Mouse (Mus musculus): ENCODE results near the gene Med16.

Gene Med16

DNA sequence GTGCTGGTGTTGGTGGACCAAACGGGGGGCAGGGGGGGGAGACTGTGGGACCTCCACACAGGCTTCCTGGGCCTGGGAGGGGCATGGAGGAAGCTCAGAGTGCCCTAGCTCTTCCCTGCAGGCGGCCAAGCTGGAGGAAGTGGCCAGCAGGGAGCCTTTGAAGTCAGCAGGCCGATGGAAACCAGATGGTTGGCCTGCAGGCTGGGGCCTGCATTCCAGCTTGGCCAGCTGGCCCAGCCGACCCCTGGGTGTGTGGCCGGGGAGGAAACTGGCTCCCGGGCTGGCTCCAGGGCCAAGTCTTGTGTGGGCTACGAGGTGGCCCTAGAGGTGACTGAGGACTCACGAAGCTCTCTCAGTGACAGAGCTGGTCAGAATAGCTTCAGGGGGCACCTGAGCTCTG is 24.0 kb upstream of the Med16 start:
- peak; percentile 63 to 73 for DNase-seq

GRCm38 (mm10) chr10:79931797-79932196 is 23.1 kb upstream of the Med16 start:
- no peak for DNase-seq

- no peak for DNase-seq
Observed at GRCm38 (mm10) chr10:79930826-79931186, 22.1 kb upstream of the Med16 start.

GRCm38 (mm10) chr10:79929967-79930825 is 21.5 kb upstream of the Med16 start:
- DNase-seq = no peak

DNA sequence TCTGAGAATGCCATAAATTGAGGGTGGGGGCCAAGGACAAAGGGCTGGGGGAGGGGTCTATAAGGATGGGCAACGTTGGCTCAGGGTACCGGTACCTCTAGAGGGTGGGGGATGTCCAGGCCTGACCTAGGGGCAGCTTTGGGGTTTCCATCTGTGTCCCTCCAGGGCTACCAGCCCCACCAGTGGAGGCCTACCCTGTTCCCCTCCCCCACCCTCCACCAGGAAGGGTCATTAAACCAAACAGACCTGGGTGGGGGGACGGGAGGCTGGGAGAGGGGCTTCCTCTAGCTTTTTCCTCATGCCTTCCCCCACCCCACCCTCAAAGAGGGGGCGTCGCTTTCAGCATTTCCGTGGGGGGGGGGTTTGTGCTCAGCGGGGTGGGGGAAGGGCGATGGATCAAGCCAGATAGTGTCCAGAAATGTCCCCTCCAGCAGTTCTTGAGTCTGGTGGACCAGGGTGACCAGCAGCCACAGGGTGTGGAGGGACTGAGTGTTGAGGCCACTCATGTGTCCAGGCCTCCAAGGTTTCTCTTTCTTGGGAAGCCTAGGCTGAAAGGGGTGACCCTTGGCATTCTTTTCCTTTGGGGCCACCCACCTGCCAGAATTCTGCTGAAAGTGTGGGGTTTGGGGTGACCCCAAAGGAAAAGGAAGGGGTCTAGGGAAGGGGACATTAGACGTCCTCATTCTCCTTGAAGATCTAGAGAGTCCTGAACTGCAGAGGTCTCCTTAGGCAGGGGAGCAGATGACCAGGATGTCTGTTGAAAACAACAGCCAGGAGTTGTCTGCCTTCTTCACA is 20.4 kb upstream of the Med16 start:
- DNase-seq = peak in 1 of 2 experiments; percentile 32

- peak in 1 of 2 experiments; percentile 34 for DNase-seq
Observed at GRCm38 (mm10) chr10:79928030-79928694, 19.4 kb upstream of the Med16 start.

- DNase-seq = peak; percentile 68 to 69
Observed at GRCm38 (mm10) chr10:79927324-79928029, 18.8 kb upstream of the Med16 start.

GRCm38 (mm10) chr10:79926491-79927323 is 18.0 kb upstream of the Med16 start, which contains the start of gene Arid3a:
Arid3a (plus strand) TSS chr10:79927043.
- peak; percentile 91 to 95 for DNase-seq

DNA sequence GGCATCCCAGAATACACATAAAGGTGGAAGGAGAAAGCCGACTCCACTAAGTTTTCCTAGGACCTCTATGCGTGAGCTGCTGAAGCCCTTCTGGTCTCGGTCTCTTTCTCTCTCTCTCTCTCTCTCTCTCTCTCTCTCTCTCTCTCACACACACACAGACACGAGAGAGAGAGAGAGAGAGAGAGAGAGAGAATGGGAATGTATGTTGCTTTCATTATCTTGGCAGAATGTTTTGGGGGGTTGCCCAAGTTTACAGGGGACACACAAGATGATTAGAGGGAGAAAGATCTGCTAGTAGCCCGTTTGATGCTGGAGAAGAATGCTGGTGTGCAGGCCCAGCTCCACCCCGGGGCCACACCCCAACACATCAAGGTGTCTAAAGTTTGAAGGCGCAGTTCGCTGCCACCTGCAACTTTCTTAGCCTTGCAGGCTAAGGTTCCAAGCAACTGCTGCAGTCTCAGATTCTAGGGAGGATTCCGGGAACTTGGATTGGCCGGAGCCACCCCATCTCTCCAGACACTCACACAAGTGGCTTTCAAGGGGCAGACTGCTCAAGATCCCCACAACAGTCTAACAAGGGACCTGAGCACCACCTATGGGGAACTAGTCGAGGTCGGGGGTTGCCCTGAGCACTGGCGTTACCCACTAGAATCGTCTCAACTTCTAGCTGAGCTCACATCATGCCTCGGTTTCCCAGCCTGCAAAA is 17.2 kb upstream of the Med16 start:
- no peak for DNase-seq

GRCm38 (mm10) chr10:79924998-79925784 is 16.5 kb upstream of the Med16 start:
- peak; percentile 97 for DNase-seq

- DNase-seq = peak; percentile 50 to 52
Observed at GRCm38 (mm10) chr10:79921572-79921971, 12.8 kb upstream of the Med16 start.

DNA sequence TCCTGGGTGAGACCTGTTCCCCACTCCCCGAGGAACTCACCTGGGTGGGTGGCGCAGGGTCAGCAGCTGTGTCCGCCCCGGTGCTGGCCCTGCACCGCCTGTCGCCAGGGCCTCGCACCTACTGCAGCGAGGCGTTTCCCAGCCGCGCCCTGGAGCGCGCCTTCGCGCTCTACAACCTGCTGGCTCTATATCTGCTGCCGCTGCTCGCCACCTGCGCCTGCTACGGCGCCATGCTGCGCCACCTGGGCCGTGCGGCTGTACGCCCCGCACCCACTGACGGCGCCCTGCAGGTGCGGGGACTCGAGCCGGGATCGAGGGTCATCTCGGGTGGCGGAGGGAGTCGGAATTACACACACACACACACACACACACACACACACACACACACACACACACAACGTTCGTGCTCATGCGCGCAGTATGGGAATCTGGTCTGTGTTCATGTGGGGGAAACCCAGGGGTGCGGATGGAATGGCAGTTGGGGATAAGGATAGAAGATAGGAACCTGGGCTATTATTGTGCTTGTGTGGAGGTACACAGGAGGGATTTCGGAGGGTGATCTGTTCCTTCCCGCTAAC is 12.3 kb upstream of the Med16 start, which contains the start of gene R3hdm4:
TSS of gene R3hdm4 (minus strand) at position 251 of the 578 bp plus-strand sequence.
- peak in 1 of 2 experiments; percentile 35 for DNase-seq

GRCm38 (mm10) chr10:79920056-79920890 is 11.6 kb upstream of the Med16 start:
- peak in 1 of 2 experiments; percentile 14 for DNase-seq

DNA sequence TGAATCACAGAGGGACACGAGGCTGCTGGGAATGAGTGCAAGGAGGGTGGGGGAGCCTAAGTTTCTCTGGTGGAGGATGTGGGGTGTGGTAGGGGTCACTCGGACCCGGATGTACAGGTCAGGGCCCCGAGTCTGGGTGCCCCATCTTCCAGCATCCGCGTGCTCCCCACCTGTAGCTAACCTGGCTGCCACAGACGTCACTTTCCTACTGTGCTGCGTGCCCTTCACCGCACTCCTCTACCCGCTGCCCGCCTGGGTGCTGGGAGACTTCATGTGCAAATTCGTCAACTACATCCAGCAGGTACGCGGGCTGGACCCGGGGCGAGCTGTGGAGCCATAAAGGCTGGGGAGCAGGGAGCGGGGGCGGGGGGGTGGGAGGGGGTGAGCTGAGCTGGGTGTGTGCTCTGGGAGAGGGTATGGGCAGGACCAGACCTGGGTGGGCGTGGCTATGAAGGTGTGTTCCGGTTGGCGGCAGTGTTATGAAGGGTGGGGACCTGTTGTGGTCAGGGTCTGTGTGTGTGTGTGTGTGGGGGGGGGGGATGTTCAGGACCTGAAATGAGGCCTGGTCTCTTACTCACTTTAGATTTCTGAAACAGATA is 10.6 kb upstream of the Med16 start:
- no peak for DNase-seq

- DNase-seq = peak in 1 of 2 experiments; percentile 18
Observed at GRCm38 (mm10) chr10:79918231-79919078, 9.7 kb upstream of the Med16 start.

DNA sequence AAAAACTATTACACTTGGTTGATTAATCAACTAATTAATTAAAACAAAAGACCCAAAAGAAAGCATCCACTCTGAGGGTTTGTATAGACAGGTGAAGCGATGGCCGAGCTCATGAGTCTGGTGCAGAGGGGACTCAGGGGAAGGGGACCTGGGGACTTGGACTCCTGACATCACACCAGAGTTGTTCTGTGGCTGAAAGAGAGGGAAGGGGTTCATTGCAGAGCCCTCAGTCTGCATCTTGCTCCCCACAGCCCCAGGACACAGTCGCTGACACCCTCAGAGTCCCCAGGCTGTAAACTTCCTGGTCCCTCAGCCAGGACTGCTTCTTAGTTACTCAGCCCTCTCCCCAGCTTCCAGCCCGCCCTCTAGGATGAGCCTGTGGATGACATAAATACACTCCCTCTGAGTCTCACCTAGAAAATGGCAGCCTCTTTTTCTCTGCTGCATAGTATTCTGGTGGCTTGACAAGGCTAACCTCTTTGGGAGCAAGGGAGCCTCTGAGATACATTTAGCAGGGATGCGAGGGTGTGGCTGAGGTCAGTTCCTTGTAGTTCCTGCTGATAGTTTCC is 8.9 kb upstream of the Med16 start:
- no peak for DNase-seq

Data from cerebellum, postnatal 25 days (tissue).